Comparison of ENCODE assay signal across 38 mouse cellular contexts in genomic region chr11:14598976-14599375, GRCm38 (mm10). TPM values are rescaled to one million over a fixed set of nuclear protein-coding genes. Genes with fewer than 3 reads are reported as not detected.
"Had no signal": no experiment of that assay in that cellular context is flagged by ENCODE, and none has a peak within 500 bp of the region (broad histone marks: within the 10 kb centered on the region; RNA-seq: fewer than 3 reads in every experiment).

Gene Pom121l12, plus strand, starts transcription at chr11:14599276.

- H3K27me3 ChIP-seq: limb, embryonic 12.5 days; limb, embryonic 13.5 days; limb, embryonic 15.5 days; liver, embryonic 12.5 days; liver, embryonic 13.5 days; liver, embryonic 15.5 days; lung, embryonic 15.5 days; megakaryocyte, embryonic 14.5 days; midbrain, embryonic 12.5 days; midbrain, embryonic 13.5 days; midbrain, embryonic 15.5 days had no signal

- H3K4me3 ChIP-seq: left cerebral cortex, adult 2 months; limb, embryonic 10.5 days; limb, embryonic 12.5 days; limb, embryonic 13.5 days; limb, embryonic 15.5 days; liver, embryonic 12.5 days; liver, embryonic 13.5 days; liver, embryonic 15.5 days; lung, embryonic 15.5 days; megakaryocyte, embryonic 14.5 days; midbrain, embryonic 10.5 days; midbrain, embryonic 12.5 days; midbrain, embryonic 13.5 days; midbrain, embryonic 15.5 days; myocyte had no signal

- H3K9me3 ChIP-seq: limb, embryonic 10.5 days; limb, embryonic 12.5 days; limb, embryonic 13.5 days; limb, embryonic 15.5 days; liver, embryonic 12.5 days; liver, embryonic 13.5 days; liver, embryonic 15.5 days; lung, embryonic 15.5 days; midbrain, embryonic 10.5 days; midbrain, embryonic 12.5 days; midbrain, embryonic 13.5 days; midbrain, embryonic 15.5 days had no signal

- H3K9ac ChIP-seq: limb, embryonic 12.5 days; limb, embryonic 13.5 days; limb, embryonic 15.5 days; liver, embryonic 12.5 days; liver, embryonic 13.5 days; liver, embryonic 14.5 days; liver, embryonic 15.5 days; liver, postnatal 0 days; lung, embryonic 14.5 days; lung, embryonic 15.5 days; midbrain, embryonic 12.5 days; midbrain, embryonic 13.5 days; midbrain, embryonic 15.5 days had no signal

- H3K4me2 ChIP-seq: limb, embryonic 12.5 days; limb, embryonic 13.5 days; limb, embryonic 15.5 days; liver, embryonic 11.5 days; liver, embryonic 12.5 days; liver, embryonic 13.5 days; liver, embryonic 15.5 days; lung, embryonic 14.5 days; lung, embryonic 15.5 days; midbrain, embryonic 11.5 days; midbrain, embryonic 12.5 days; midbrain, embryonic 13.5 days; midbrain, embryonic 15.5 days had no signal

- ATAC-seq: liver, embryonic 12.5 days; liver, postnatal 0 days; lung, postnatal 0 days; midbrain, embryonic 13.5 days; midbrain, embryonic 15.5 days; midbrain, embryonic 16.5 days had no signal

- H3K27ac ChIP-seq: left cerebral cortex, adult 2 months; limb, embryonic 10.5 days; limb, embryonic 12.5 days; limb, embryonic 13.5 days; limb, embryonic 15.5 days; liver, embryonic 12.5 days; liver, embryonic 13.5 days; liver, embryonic 14.5 days; liver, embryonic 15.5 days; lung, embryonic 15.5 days; macrophage; midbrain, embryonic 10.5 days; midbrain, embryonic 12.5 days; midbrain, embryonic 13.5 days; midbrain, embryonic 15.5 days had no signal

- H3K4me1 ChIP-seq: limb, embryonic 10.5 days; limb, embryonic 12.5 days; limb, embryonic 13.5 days; limb, embryonic 15.5 days; liver, embryonic 12.5 days; liver, embryonic 13.5 days; liver, embryonic 15.5 days; lung, embryonic 15.5 days; megakaryocyte, embryonic 14.5 days; midbrain, embryonic 10.5 days; midbrain, embryonic 12.5 days; midbrain, embryonic 13.5 days; midbrain, embryonic 15.5 days had no signal

- H3K36me3 ChIP-seq: limb, embryonic 10.5 days; limb, embryonic 12.5 days; limb, embryonic 13.5 days; limb, embryonic 15.5 days; liver, embryonic 12.5 days; liver, embryonic 13.5 days; liver, embryonic 15.5 days; lung, embryonic 15.5 days; midbrain, embryonic 10.5 days; midbrain, embryonic 12.5 days; midbrain, embryonic 13.5 days; midbrain, embryonic 15.5 days had no signal

- DNase-seq: left cerebral cortex, postnatal 4 days; liver; liver, embryonic 13.5 days; liver, postnatal 0 days; lung, adult 18-20 months; lung, adult 2 months; lung, embryonic 14.5 days; lung, postnatal 10 days; lung, postnatal 14 days; lung, postnatal 36 days; lung, postnatal 4 days; midbrain, embryonic 14.5 days had no signal

RNA-seq across cellular contexts. Expression of gene Pom121l12, which starts in this region (rescaled TPM):
- polyA plus RNA-seq: limb, embryonic 10.5 days; limb, embryonic 11.5 days; limb, embryonic 12.5 days; limb, embryonic 13.5 days; limb, embryonic 14.5 days; limb, embryonic 15.5 days; liver, adult 2 months; liver, embryonic 11.5 days; liver, embryonic 12.5 days; liver, embryonic 13.5 days; liver, embryonic 14.5 days; liver, embryonic 15.5 days; liver, embryonic 16.5 days; liver, postnatal 0 days; lung, adult 2 months; lung, embryonic 14.5 days; lung, embryonic 15.5 days; lung, embryonic 16.5 days; lung, postnatal 0 days; macrophage; midbrain, embryonic 10.5 days; midbrain, embryonic 11.5 days; midbrain, embryonic 12.5 days; midbrain, embryonic 13.5 days; midbrain, embryonic 14.5 days; midbrain, embryonic 15.5 days; midbrain, embryonic 16.5 days; midbrain, postnatal 0 days; myocyte had no signal
